Mouse (Mus musculus): ENCODE measurements around the gene P2ry2.

- TF ChIP-seq CTCF (IDR thresholded peaks at IDR 0.05; ENCODE audit: extremely low read depth, insufficient read depth, low read length) (no peak), POLR2A (IDR thresholded peaks at IDR 0.05; ENCODE audit: extremely low read depth, insufficient read depth, low read length) (no peak)
Measured at GRCm38 (mm10) chr7:100993166-100993565, 19.5 kb downstream of the P2ry2 start.
